Mouse (Mus musculus) olfactory bulb, adult 2 months (tissue): Measurements from ENCODE around the gene Bicd1. TPM values are rescaled to one million over a fixed set of nuclear protein-coding genes. Genes with fewer than 3 reads are reported as not detected.
"Not testable (repeated sequence)": the region's sequence is repeated elsewhere in the genome, so short reads cannot be mapped to it uniquely, and the experiment has no call there.

ENCODE experiments used
- H3K27ac ChIP-seq: fragments of 200-500 bp; 2 replicates; pipeline ENCODE4 v1.5.1; 2012; ENCODE audit warnings: low read depth, low read length; ENCODE audit not compliant: insufficient read depth
- H3K4me1 ChIP-seq: fragments of 200-500 bp; 2 replicates; pipeline ENCODE4 v1.6.1; 2012; ENCODE audit warnings: low read length; ENCODE audit not compliant: control insufficient read depth, insufficient read depth
- H3K4me3 ChIP-seq: fragments of 200-500 bp; 2 replicates; pipeline ENCODE4 v1.5.1; 2012; ENCODE audit warnings: mild to moderate bottlenecking, low read depth, low read length, moderate library complexity; ENCODE audit not compliant: insufficient read depth
- CTCF ChIP-seq: fragments of 200-500 bp; IDR thresholded peaks from 2 replicates; pipeline ENCODE4 v1.5.1; 2012; ENCODE audit warnings: low read depth, mild to moderate bottlenecking, low read length, moderate library complexity; ENCODE audit not compliant: insufficient read depth
- POLR2A ChIP-seq: fragments of 200-500 bp; IDR thresholded peaks from 2 replicates; pipeline ENCODE4 v1.6.1; 2012; ENCODE audit warnings: mild to moderate bottlenecking, low read depth, low read length, moderate library complexity; ENCODE audit not compliant: insufficient read depth
- WGBS: fragments of 180-500 bp; shearing (Covaris S2); methylation state at CpG from one replicate; pipeline ENCODE4 v1.1.7; 2018; 5-methylcytosine and 5-hydroxymethylcytosine counted together
- polyA plus RNA-seq: library from polyadenylated mRNA; stranded (reverse); fragments of >200 nt; gene quantifications from 2 replicates; pipeline ENCODE4 v1.2.4, GENCODE M21; 2012; ENCODE audit warnings: low replicate concordance; ENCODE audit not compliant: missing spikeins, insufficient read depth, insufficient read length

The Bicd1 gene
- polyA plus RNA-seq, 1 experiment = not detected

GRCm38 (mm10) chr6:149409845-149410244 is 1.2 kb downstream of the Bicd1 start:
- WGBS = 2% methylated on average over 4 of the region's 4 CpGs
- TF ChIP-seq CTCF (no peak), POLR2A (no peak)
- H3K4me3 ChIP-seq = peak overlapping the region; percentile 45
- H3K27ac ChIP-seq = no peak overlapping the region; the same call in 1 of the 2 replicates
- no peaks in the 10 kb centered on the region for H3K4me1 ChIP-seq

DNA sequence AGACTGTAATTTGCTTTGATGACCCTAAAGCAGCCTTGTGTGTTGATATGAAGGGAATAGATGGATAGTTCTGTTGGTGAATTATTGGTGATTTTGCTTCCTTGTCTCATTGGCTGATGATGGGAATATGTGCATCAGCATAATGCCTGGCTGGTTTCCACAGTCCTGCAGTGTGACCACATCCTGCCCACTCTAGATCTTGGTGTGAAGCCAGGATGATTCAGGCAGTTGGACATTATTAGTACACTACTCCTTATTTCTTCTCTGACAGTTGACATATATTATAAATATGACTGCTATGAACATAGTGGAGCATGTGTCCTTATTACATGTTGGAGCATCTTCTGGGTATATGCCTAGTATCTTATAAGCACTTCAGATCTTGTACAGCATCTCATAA is 4.6 kb downstream of the Bicd1 start:
- TF ChIP-seq CTCF (no peak), POLR2A (no peak)
- Histone ChIP-seq H3K27ac (no peak overlapping the region), H3K4me1 (no peaks in the 10 kb centered on the region), H3K4me3 (no peak overlapping the region)

- no peak overlapping the region for H3K4me3 ChIP-seq
- H3K27ac ChIP-seq = no peak overlapping the region
- no peaks in the 10 kb centered on the region for H3K4me1 ChIP-seq
- no peak for TF ChIP-seq POLR2A
- no peak for TF ChIP-seq CTCF
These were observed 16.1 kb downstream of the Bicd1 start for GRCm38 (mm10) chr6:149424748-149425147.

DNA sequence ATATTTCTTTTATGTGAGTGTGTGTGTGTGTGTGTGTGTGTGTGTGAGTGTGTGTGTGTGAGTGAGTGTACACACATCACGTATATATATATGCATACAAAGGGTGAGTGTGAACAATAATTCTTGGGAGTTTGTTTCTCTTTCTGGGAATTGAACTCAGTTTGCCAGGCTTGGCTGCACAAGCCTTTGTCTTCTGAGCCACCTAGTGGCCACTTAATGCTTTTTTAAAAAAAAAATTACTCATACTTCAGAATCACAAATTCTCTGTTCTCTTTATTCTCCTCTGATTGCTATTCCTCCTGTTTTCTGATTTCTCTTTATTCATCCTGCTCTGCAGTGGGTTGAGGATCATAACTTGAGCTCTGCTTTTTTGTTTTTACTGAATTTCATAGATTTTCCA is 30.5 kb downstream of the Bicd1 start:
- WGBS = 78% methylated on average over 1 of the region's 1 CpGs
- no peak for TF ChIP-seq CTCF
- no peak for TF ChIP-seq POLR2A
- Histone ChIP-seq H3K27ac (no peak overlapping the region), H3K4me3 (no peak overlapping the region), H3K4me1 (no peaks in the 10 kb centered on the region; the same call in 1 of the 2 replicates)

- Histone ChIP-seq H3K4me3 (no peak overlapping the region), H3K4me1 (peaks cover 4% of the 10 kb centered on the region), H3K27ac (no peak overlapping the region)
- WGBS = 69% methylated on average over 1 of the region's 1 CpGs
- TF ChIP-seq POLR2A (no peak), CTCF (no peak)
These were observed 34.2 kb downstream of the Bicd1 start for GRCm38 (mm10) chr6:149442884-149443283.

- no peak for TF ChIP-seq CTCF
- TF ChIP-seq POLR2A = no peak
- WGBS = 64% methylated on average over 10 of the region's 10 CpGs
- Histone ChIP-seq H3K4me3 (no peak overlapping the region), H3K27ac (no peak overlapping the region), H3K4me1 (peaks cover 4% of the 10 kb centered on the region)
These were observed 37.2 kb downstream of the Bicd1 start for GRCm38 (mm10) chr6:149445854-149446253.

- Histone ChIP-seq H3K4me3 (no peak overlapping the region), H3K27ac (no peak overlapping the region), H3K4me1 (no peaks in the 10 kb centered on the region)
- TF ChIP-seq POLR2A = no peak
These were observed 48.6 kb downstream of the Bicd1 start for GRCm38 (mm10) chr6:149457324-149457723.

DNA sequence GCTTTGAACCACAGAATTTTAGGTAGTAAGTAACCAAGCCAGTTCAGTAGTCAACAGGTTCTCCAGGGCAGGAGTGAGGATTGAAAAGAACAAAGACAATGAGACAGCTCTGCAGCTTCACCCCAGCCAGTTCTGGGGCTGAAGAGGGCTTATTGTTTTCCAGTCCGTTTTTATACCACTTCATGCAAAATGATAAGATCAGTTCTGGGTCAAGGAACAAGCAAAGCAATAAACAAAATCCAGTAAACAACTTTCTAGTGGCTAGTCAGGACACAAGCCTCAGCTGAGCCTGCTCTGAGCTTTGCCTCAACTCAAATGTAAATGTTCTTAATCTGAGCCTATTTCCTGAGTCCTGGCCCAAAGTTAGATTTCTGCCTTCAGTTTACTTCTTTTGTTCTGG is 52.3 kb downstream of the Bicd1 start:
- TF ChIP-seq POLR2A (no peak), CTCF (no peak)
- 8% methylated on average over 1 of the region's 1 CpGs for WGBS
- H3K27ac ChIP-seq = no peak overlapping the region

GRCm38 (mm10) chr6:149471477-149471876 is 62.8 kb downstream of the Bicd1 start:
- Histone ChIP-seq H3K27ac (no peak overlapping the region), H3K4me1 (no peaks in the 10 kb centered on the region), H3K4me3 (no peak overlapping the region)
- no peak for TF ChIP-seq POLR2A
- no peak for TF ChIP-seq CTCF
- 88% methylated on average over 15 of the region's 15 CpGs for WGBS

More for the DNA sequence above, 52.3 kb downstream of the Bicd1 start:
- Histone ChIP-seq H3K4me3 (no peak overlapping the region), H3K4me1 (no peaks in the 10 kb centered on the region)

DNA sequence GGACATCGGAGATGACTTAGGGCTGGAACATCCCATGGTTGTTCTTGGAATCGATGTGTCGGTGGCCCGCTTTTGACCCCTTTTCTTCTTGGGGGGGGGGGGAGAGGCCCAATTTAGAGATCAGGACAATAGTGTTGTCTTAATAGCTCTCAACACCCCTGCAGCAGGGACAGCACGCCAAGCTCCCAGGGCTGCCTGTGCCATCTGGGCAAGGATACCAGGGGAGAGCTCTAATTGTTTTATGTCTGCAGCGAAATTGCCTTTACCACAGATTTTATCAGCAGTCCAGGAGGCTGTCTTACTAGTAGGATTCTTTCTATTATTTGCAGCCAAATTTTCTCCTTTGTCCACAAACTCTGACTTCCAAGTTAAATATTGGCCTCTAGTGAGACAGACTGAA is 63.8 kb downstream of the Bicd1 start:
- not testable (repeated sequence) for H3K4me3 ChIP-seq, H3K4me1 ChIP-seq, H3K27ac ChIP-seq
- WGBS = 83% methylated on average over 6 of the region's 6 CpGs

DNA sequence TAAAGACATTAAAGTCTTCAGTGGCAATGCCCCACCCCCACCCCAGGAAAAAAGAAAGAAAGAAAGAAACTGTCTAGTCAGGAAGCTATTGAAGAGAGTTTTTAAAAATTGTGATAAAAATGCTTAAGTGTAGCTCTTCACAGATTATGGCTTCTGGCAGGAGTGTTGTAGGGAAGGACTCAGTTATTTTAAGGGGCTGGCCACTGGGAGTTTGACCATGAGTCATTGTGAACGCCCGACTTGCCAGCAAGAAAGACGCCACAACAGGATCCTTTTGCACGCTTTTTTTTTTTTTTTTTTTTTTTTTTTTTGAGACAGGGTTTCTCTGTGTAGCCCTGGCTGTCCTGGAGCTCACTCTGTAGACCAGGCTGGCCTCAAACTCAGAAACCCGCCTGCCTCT is 73.2 kb downstream of the Bicd1 start:
- not testable (repeated sequence) for H3K4me1 ChIP-seq, H3K27ac ChIP-seq, H3K4me3 ChIP-seq
- WGBS = 88% methylated on average over 5 of the region's 5 CpGs
